Mouse (Mus musculus): Measurements from ENCODE around the gene Prkch. TPM values are rescaled to one million over a fixed set of nuclear protein-coding genes. Genes with fewer than 3 reads are reported as not detected.
"Not testable (repeated sequence)": the region's sequence is repeated elsewhere in the genome, so short reads cannot be mapped to it uniquely, and the experiment has no call there.

Gene Prkch
- total RNA-seq, 2 experiments from 2014 or later, result 5.5 to 7.6 TPM

GRCm38 (mm10) chr12:73554155-73554554, 30.4 kb upstream of the Prkch start:
- Histone ChIP-seq H3K4me3 (no peak overlapping the region), H3K27ac (no peak overlapping the region)
- DNase-seq, result peak; percentile 66
- intact Hi-C loops (cut with DNase I), result loop anchor here (1.0 to 2.0 kb wide), 2 partner anchors 20 to 707 kb away; no protein-coding TSS in a partner anchor
- peak; percentile 88 for TF ChIP-seq CTCF (IDR thresholded peaks at IDR 0.05)

GRCm38 (mm10) chr12:73558525-73559195, 25.9 kb upstream of the Prkch start:
- Histone ChIP-seq H3K4me3 (no peak overlapping the region), H3K27ac (no peak overlapping the region)
- TF ChIP-seq CTCF (IDR thresholded peaks at IDR 0.05), result no peak
- DNase-seq, result no peak
- intact Hi-C loops (cut with DNase I), result no loop called here

- TF ChIP-seq CTCF (IDR thresholded peaks at IDR 0.05), result peak; percentile 56
- intact Hi-C loops (cut with DNase I), result loop anchor here (5.0 kb wide), 1 partner anchor 452 kb away; no protein-coding TSS in a partner anchor
Observed at GRCm38 (mm10) chr12:73560091-73560490, 24.5 kb upstream of the Prkch start.

GRCm38 (mm10) chr12:73563122-73563521, 21.5 kb upstream of the Prkch start:
- not testable (repeated sequence) for H3K27ac ChIP-seq, H3K4me3 ChIP-seq, DNase-seq
- intact Hi-C loops (cut with DNase I), result loop anchor here (5.0 kb wide), 1 partner anchor 449 kb away; no protein-coding TSS in a partner anchor

More at GRCm38 (mm10) chr12:73560091-73560490, 24.5 kb upstream of the Prkch start:
- DNase-seq, result no peak
- Histone ChIP-seq H3K27ac (no peak overlapping the region), H3K4me3 (no peak overlapping the region)

GRCm38 (mm10) chr12:73564176-73564575, 20.4 kb upstream of the Prkch start:
- Histone ChIP-seq H3K27ac (no peak overlapping the region), H3K4me3 (no peak overlapping the region)
- DNase-seq, result no peak
- no peak for TF ChIP-seq CTCF (IDR thresholded peaks at IDR 0.05)
- intact Hi-C loops (cut with DNase I), result loop anchor here (2.0 to 5.0 kb wide), 2 partner anchors 129 to 448 kb away; no protein-coding TSS in a partner anchor

- intact Hi-C loops (cut with DNase I), result loop anchor here (2.0 to 5.0 kb wide), 2 partner anchors 128 to 447 kb away; no protein-coding TSS in a partner anchor
- peak overlapping the region; percentile 65 for H3K4me3 ChIP-seq
- no peak overlapping the region for H3K27ac ChIP-seq
- no peak for DNase-seq
- peak; percentile 76 for TF ChIP-seq CTCF (IDR thresholded peaks at IDR 0.05)
Observed at GRCm38 (mm10) chr12:73564795-73565619, 19.6 kb upstream of the Prkch start.

GRCm38 (mm10) chr12:73565620-73565969, 19.0 kb upstream of the Prkch start:
- no peak overlapping the region for H3K27ac ChIP-seq
- no peak for TF ChIP-seq CTCF (IDR thresholded peaks at IDR 0.05)
- DNase-seq, result no peak
- intact Hi-C loops (cut with DNase I), result loop anchor here (2.0 kb wide), 1 partner anchor 127 kb away; no protein-coding TSS in a partner anchor
- H3K4me3 ChIP-seq, result peak overlapping the region; percentile 65

- H3K27ac ChIP-seq, result peak overlapping the region; percentile 70
- intact Hi-C loops (cut with DNase I), result no loop called here
- no peak for DNase-seq
- H3K4me3 ChIP-seq, result peak overlapping the region; percentile 48
- TF ChIP-seq CTCF (IDR thresholded peaks at IDR 0.05), result no peak
Observed at GRCm38 (mm10) chr12:73574632-73575031, 10.0 kb upstream of the Prkch start.

- Histone ChIP-seq H3K27ac (no peak overlapping the region), H3K4me3 (no peak overlapping the region)
- DNase-seq, result no peak
- TF ChIP-seq CTCF (IDR thresholded peaks at IDR 0.05), result no peak
- intact Hi-C loops (cut with DNase I), result no loop called here
Observed at GRCm38 (mm10) chr12:73578141-73578540, 6.5 kb upstream of the Prkch start.

- intact Hi-C loops (cut with DNase I), result no loop called here
Observed at GRCm38 (mm10) chr12:73580811-73581210, 3.8 kb upstream of the Prkch start.

GRCm38 (mm10) chr12:73583318-73583717, 1.3 kb upstream of the Prkch start:
- TF ChIP-seq CTCF (IDR thresholded peaks at IDR 0.05), result no peak
- Histone ChIP-seq H3K27ac (peak overlapping the region; percentile 91), H3K4me3 (peak overlapping the region; percentile 87)
- DNase-seq, result no peak
- intact Hi-C loops (cut with DNase I), result no loop called here

More at GRCm38 (mm10) chr12:73580811-73581210, 3.8 kb upstream of the Prkch start:
- no peak for DNase-seq
- Histone ChIP-seq H3K4me3 (no peak overlapping the region), H3K27ac (no peak overlapping the region)
- no peak for TF ChIP-seq CTCF (IDR thresholded peaks at IDR 0.05)

GRCm38 (mm10) chr12:73583813-73584609, 585 bp upstream of the Prkch start:
- intact Hi-C loops (cut with DNase I), result no loop called here
- H3K27ac ChIP-seq, result peak overlapping the region; percentile 91
- DNase-seq, result peak; percentile 26

More at GRCm38 (mm10) chr12:73583813-73584609, 585 bp upstream of the Prkch start:
- peak overlapping the region; percentile 87 for H3K4me3 ChIP-seq
- TF ChIP-seq CTCF (IDR thresholded peaks at IDR 0.05), result peak; percentile 42

Measured in gastrocnemius, adult 2 months (tissue).